ENCODE assay signal across 15 mouse cellular contexts in genomic region chr5:72184437-72185100, GRCm38 (mm10). TPM values are rescaled to one million over a fixed set of nuclear protein-coding genes. Genes with fewer than 3 reads are reported as not detected.
DNase-seq lines count a peak whose midpoint lies in the region; ATAC-seq and TF ChIP-seq lines count a peak whose summit lies in the region.
"Had no signal": no experiment of that assay in that cellular context is flagged by ENCODE, and none has a peak within 500 bp of the region (broad histone marks: within the 10 kb centered on the region; RNA-seq: fewer than 3 reads in every experiment).

No protein-coding gene starts in this region.

- H3K27me3 ChIP-seq in spleen, adult 2 months (ENCODE audit: control insufficient read depth, insufficient read depth, low read length): no peaks in the 10 kb centered on the region
- no peaks in the 10 kb centered on the region for H3K27me3 ChIP-seq in liver, embryonic 14.5 days (ENCODE audit: control insufficient read depth, insufficient read depth, low read length)
- H3K27me3 ChIP-seq in stomach, embryonic 15.5 days (replicated peaks): no peaks in the 10 kb centered on the region
- H3K27me3 ChIP-seq: embryonic facial prominence, embryonic 13.5 days; limb, embryonic 12.5 days; neural tube, embryonic 15.5 days had no signal

- no peak for TF ChIP-seq CTCF in spleen, adult 2 months (IDR thresholded peaks at IDR 0.05; ENCODE audit: extremely low read depth, insufficient read depth, insufficient read length, insufficient replicate concordance)
- TF ChIP-seq CTCF in liver, embryonic 14.5 days (IDR thresholded peaks at IDR 0.05; ENCODE audit: low read depth): no peak
- no peak for TF ChIP-seq CTCF in left cerebral cortex, adult 2 months (IDR thresholded peaks at IDR 0.05)

- no peak for DNase-seq in spleen, adult 2 months (ENCODE audit: low read depth in 1 of 2, low spot score in 2 of 2)
- no peak for DNase-seq in spleen, postnatal 14 days (ENCODE audit: low spot score in 2 of 2)
- no peak for DNase-seq in liver, embryonic 14.5 days (ENCODE audit: low read depth in 3 of 3, low spot score in 3 of 3)
- DNase-seq in kidney, postnatal 10 days: no peak
- no peak for DNase-seq in left cerebral cortex, adult 2 months (ENCODE audit: extremely low spot score in 1 of 2, low spot score in 2 of 2)
- no peak for DNase-seq in kidney, adult 18-20 months
- DNase-seq: cerebellum, postnatal 10 days; kidney, adult 8-10 months had no signal

- intact Hi-C loops in left cerebral cortex, adult 2 months (cut with DNase I): no loop called here

- peak overlapping the region; percentile 78 for H3K4me2 ChIP-seq in liver, embryonic 14.5 days (ENCODE audit: low read depth)
- no peak overlapping the region for H3K4me2 ChIP-seq in stomach, embryonic 15.5 days
- H3K4me2 ChIP-seq: embryonic facial prominence, embryonic 13.5 days; limb, embryonic 12.5 days; neural tube, embryonic 15.5 days had no signal

- TF ChIP-seq POLR2A in spleen, adult 2 months (IDR thresholded peaks at IDR 0.05; ENCODE audit: low read depth, low read length): no peak

- H3K9me3 ChIP-seq in liver, embryonic 14.5 days (ENCODE audit: control insufficient read depth, low read length): no peaks in the 10 kb centered on the region
- H3K9me3 ChIP-seq in stomach, embryonic 15.5 days: no peaks in the 10 kb centered on the region
- H3K9me3 ChIP-seq: embryonic facial prominence, embryonic 13.5 days; heart, embryonic 10.5 days; limb, embryonic 12.5 days; neural tube, embryonic 15.5 days had no signal

- peak overlapping the region; percentile 22 for H3K4me3 ChIP-seq in spleen, adult 2 months (ENCODE audit: extremely low read depth, insufficient read depth, insufficient read length)
- peak overlapping the region; percentile 18 to 39 for H3K4me3 ChIP-seq in liver, embryonic 14.5 days (ENCODE audit: insufficient read depth in 1 of 2, low read depth in 2 of 2, low read length in 2 of 2)
- no peak overlapping the region for H3K4me3 ChIP-seq in stomach, embryonic 15.5 days (replicated peaks)
- H3K4me3 ChIP-seq in left cerebral cortex, adult 2 months: no peak overlapping the region
- H3K4me3 ChIP-seq: embryonic facial prominence, embryonic 13.5 days; heart, embryonic 10.5 days; limb, embryonic 12.5 days; neural tube, embryonic 15.5 days had no signal

- H3K9ac ChIP-seq in liver, embryonic 14.5 days (replicated peaks): peak overlapping the region; percentile 43
- no peak overlapping the region for H3K9ac ChIP-seq in stomach, embryonic 15.5 days
- H3K9ac ChIP-seq: embryonic facial prominence, embryonic 13.5 days; limb, embryonic 12.5 days; neural tube, embryonic 15.5 days had no signal

- 47% methylated on average over 13 of the region's 13 CpGs for WGBS in spleen, adult 2 months
- 22% methylated on average over 13 of the region's 13 CpGs for WGBS in liver, embryonic 14.5 days (ENCODE audit: insufficient replicate concordance)
- 74% methylated on average over 13 of the region's 13 CpGs for WGBS in stomach, embryonic 15.5 days

- H3K27ac ChIP-seq in spleen, adult 2 months (ENCODE audit: insufficient read depth, low read length): peak overlapping the region; percentile 93
- H3K27ac ChIP-seq in liver, embryonic 14.5 days: peak overlapping the region; percentile 76
- no peak overlapping the region for H3K27ac ChIP-seq in stomach, embryonic 15.5 days
- no peak overlapping the region for H3K27ac ChIP-seq in left cerebral cortex, adult 2 months
- H3K27ac ChIP-seq: embryonic facial prominence, embryonic 13.5 days; heart, embryonic 10.5 days; limb, embryonic 12.5 days; neural tube, embryonic 15.5 days had no signal

- TF ChIP-seq EP300 in liver, embryonic 14.5 days (IDR thresholded peaks at IDR 0.05; ENCODE audit: low read depth): no peak

- H3K36me3 ChIP-seq in spleen, adult 2 months (ENCODE audit: control insufficient read depth, insufficient read depth, low read length): no peaks in the 10 kb centered on the region
- H3K36me3 ChIP-seq in liver, embryonic 14.5 days (replicated peaks; ENCODE audit: control insufficient read depth, insufficient read depth, low read depth): no peaks in the 10 kb centered on the region
- no peaks in the 10 kb centered on the region for H3K36me3 ChIP-seq in stomach, embryonic 15.5 days
- H3K36me3 ChIP-seq: embryonic facial prominence, embryonic 13.5 days; heart, embryonic 10.5 days; limb, embryonic 12.5 days; neural tube, embryonic 15.5 days had no signal

- H3K4me1 ChIP-seq in spleen, adult 2 months (ENCODE audit: control insufficient read depth, insufficient read depth, insufficient read length): peaks cover 22% of the 10 kb centered on the region; the same call in 1 of the 2 replicates
- peaks cover 48 to 57% of the 10 kb centered on the region in 2 experiments for H3K4me1 ChIP-seq in liver, embryonic 14.5 days (replicated peaks; ENCODE audit: control insufficient read depth in 2 of 2, insufficient read depth in 2 of 2, low read length in 1 of 2)
- H3K4me1 ChIP-seq in stomach, embryonic 15.5 days: no peaks in the 10 kb centered on the region
- H3K4me1 ChIP-seq: embryonic facial prominence, embryonic 13.5 days; limb, embryonic 12.5 days; neural tube, embryonic 15.5 days had no signal

- peak; percentile 57 for ATAC-seq in erythroblast, adult 5-6 weeks (replicated peaks; ENCODE audit: low FRiP score, poor library complexity, severe bottlenecking)
- peak; percentile 69 for ATAC-seq in liver, embryonic 14.5 days (ENCODE audit: insufficient read depth)
- ATAC-seq in stomach, embryonic 15.5 days (ENCODE audit: insufficient read depth, low FRiP score, low read depth): peak; percentile 51; the same call in 1 of the 2 replicates
- ATAC-seq: forebrain, embryonic 14.5 days had no signal

RNA-seq across cellular contexts. Expression of gene Commd8, which starts 16.6 kb away (rescaled TPM):
- 4.4 and 5.2 TPM in 2 replicates for polyA plus RNA-seq in spleen, adult 2 months (2012; rRNA removed)
- 57.1 and 66.7 TPM in 2 replicates for total RNA-seq in erythroblast, adult 5-6 weeks (2015; ENCODE audit: low replicate concordance)
- total RNA-seq in erythroblast, adult 5-6 weeks (2017; ENCODE audit: low replicate concordance): 28.7 and 59.9 TPM in 2 replicates
- 7.2 and 20.5 TPM in 2 replicates for polyA plus RNA-seq in liver, embryonic 14.5 days (2012; rRNA removed)
- 62.9 and 70.3 TPM in 2 replicates for polyA plus RNA-seq in liver, embryonic 14.5 days (2014; fragmentation: Nextera tagmentation; extraction: Ambion mirVana)
- polyA plus RNA-seq in stomach, embryonic 15.5 days (2015; fragmentation: Nextera tagmentation; extraction: Ambion mirVana): 122 and 130 TPM in 2 replicates
- 10 to 100 TPM; 85.5 to 86.0 TPM for total RNA-seq in left cerebral cortex, adult 2 months (2021)

Comparison
In these comparisons a context has a peak if more than half of its experiments do, and no peak if none do; other contexts are left out.
1. H3K27ac ChIP-seq: peak in spleen, adult 2 months (single experiment) and liver, embryonic 14.5 days (single experiment); none in stomach, embryonic 15.5 days (single experiment) and left cerebral cortex, adult 2 months (single experiment).
2. H3K4me3 ChIP-seq: peak in spleen, adult 2 months (single experiment) and liver, embryonic 14.5 days (2 of 2); none in stomach, embryonic 15.5 days (single experiment) and left cerebral cortex, adult 2 months (single experiment).
3. Peak in every context shown above with its lines, with median percentiles within 50 percentile points of each other: ATAC-seq.